In genomic region chr5:117890871-117891270, GRCm38 (mm10) we compare ENCODE assay signal across 21 mouse cellular contexts.
DNase-seq lines count a peak whose midpoint lies in the region; ATAC-seq and TF ChIP-seq lines count a peak whose summit lies in the region.
"Had no signal": no experiment of that assay in that cellular context is flagged by ENCODE, and none has a peak within 500 bp of the region (broad histone marks: within the 10 kb centered on the region; RNA-seq: fewer than 3 reads in every experiment).

No protein-coding gene starts in this region.

- H3K9me3 ChIP-seq in liver, postnatal 0 days (ENCODE audit: low read length), result no peaks in the 10 kb centered on the region
- H3K9me3 ChIP-seq in E14TG2a.4 (ENCODE audit: low read length), result no peaks in the 10 kb centered on the region
- H3K9me3 ChIP-seq in neural tube, embryonic 15.5 days (replicated peaks), result no peaks in the 10 kb centered on the region
- H3K9me3 ChIP-seq: embryonic facial prominence, embryonic 13.5 days; forebrain, embryonic 12.5 days; heart, embryonic 12.5 days; hindbrain, embryonic 10.5 days had no signal

- no peak for ATAC-seq in liver, postnatal 0 days
- no peak for ATAC-seq in neural tube, embryonic 15.5 days (ENCODE audit: low FRiP score)
- ATAC-seq: activated CD4-positive, CD25-positive, alpha-beta regulatory T cell, adult 4 months; forebrain, postnatal 0 days had no signal

- H3K27me3 ChIP-seq in liver, postnatal 0 days (ENCODE audit: insufficient read depth, low read length), result no peaks in the 10 kb centered on the region
- H3K27me3 ChIP-seq in E14TG2a.4 (ENCODE audit: insufficient read depth, low read length), result no peaks in the 10 kb centered on the region; the same call in 1 of the 2 replicates
- no peaks in the 10 kb centered on the region for H3K27me3 ChIP-seq in neural tube, embryonic 15.5 days (replicated peaks)
- H3K27me3 ChIP-seq: CH12.LX; embryonic facial prominence, embryonic 13.5 days; heart, embryonic 12.5 days had no signal

- no peak for TF ChIP-seq CTCF in liver, postnatal 0 days (IDR thresholded peaks at IDR 0.05; ENCODE audit: low read depth)
- no peak for TF ChIP-seq CTCF in E14TG2a.4 (conservative IDR thresholded peaks at IDR 0.05; ENCODE audit: low read length)
- TF ChIP-seq CTCF in olfactory bulb, adult 2 months (IDR thresholded peaks at IDR 0.05; ENCODE audit: insufficient read depth, low read depth, low read length), result no peak

- 0 out of 2 replicates have a peak overlapping the region, but pooled peaks have one; percentile 5 for H3K27ac ChIP-seq in liver, postnatal 0 days (ENCODE audit: low read depth)
- H3K27ac ChIP-seq in olfactory bulb, adult 2 months (ENCODE audit: insufficient read depth, low read depth, low read length), result 0 out of 2 replicates have a peak overlapping the region, but pooled peaks have one; percentile 27
- no peak overlapping the region for H3K27ac ChIP-seq in neural tube, embryonic 15.5 days (replicated peaks)
- H3K27ac ChIP-seq: embryonic facial prominence, embryonic 13.5 days; forebrain, embryonic 12.5 days; hindbrain, embryonic 10.5 days; hindbrain, embryonic 14.5 days had no signal

- no peak overlapping the region for H3K4me3 ChIP-seq in liver, postnatal 0 days (ENCODE audit: low read depth, low read length)
- 0 out of 2 replicates have a peak overlapping the region, but pooled peaks have one; percentile 5 for H3K4me3 ChIP-seq in E14TG2a.4 (replicated peaks; ENCODE audit: low read length)
- no peak overlapping the region for H3K4me3 ChIP-seq in olfactory bulb, adult 2 months (ENCODE audit: insufficient read depth, low read depth, low read length)
- H3K4me3 ChIP-seq in neural tube, embryonic 15.5 days (replicated peaks), result no peak overlapping the region
- H3K4me3 ChIP-seq: embryonic facial prominence, embryonic 13.5 days; forebrain, embryonic 12.5 days; heart, embryonic 12.5 days; hindbrain, embryonic 10.5 days had no signal

- TF ChIP-seq EP300 in liver, postnatal 0 days (IDR thresholded peaks at IDR 0.05; ENCODE audit: low read depth), result no peak

- no peak for DNase-seq in liver, postnatal 0 days
- DNase-seq in liver, result no peak
- peak; percentile 74 for DNase-seq in R1 (ENCODE audit: low read depth, low spot score)
- DNase-seq in c-Kit-positive CD71-positive TER-119-positive erythroid progenitor cells, embryonic 14.5 days (ENCODE audit: low spot score), result no peak
- DNase-seq: adrenal gland, postnatal 14 days; cerebellum, adult 11 months; cerebellum, adult 9-10 months; cerebellum, postnatal 36 days; forebrain, postnatal 0 days; gastrocnemius, postnatal 25 days had no signal

- no peaks in the 10 kb centered on the region for H3K36me3 ChIP-seq in liver, postnatal 0 days (replicated peaks; ENCODE audit: insufficient read depth, low read length)
- no peaks in the 10 kb centered on the region for H3K36me3 ChIP-seq in E14TG2a.4 (ENCODE audit: insufficient read depth, low read length)
- no peaks in the 10 kb centered on the region for H3K36me3 ChIP-seq in neural tube, embryonic 15.5 days
- H3K36me3 ChIP-seq: embryonic facial prominence, embryonic 13.5 days; forebrain, embryonic 12.5 days; G1E; heart, embryonic 12.5 days; hindbrain, embryonic 10.5 days had no signal

- H3K9ac ChIP-seq in liver, postnatal 0 days (replicated peaks), result no peak overlapping the region
- H3K9ac ChIP-seq in neural tube, embryonic 15.5 days (replicated peaks), result no peak overlapping the region
- H3K9ac ChIP-seq: embryonic facial prominence, embryonic 13.5 days; forebrain, embryonic 12.5 days; forebrain, postnatal 0 days; heart, embryonic 12.5 days; hindbrain, embryonic 14.5 days had no signal

- TF ChIP-seq POLR2A in olfactory bulb, adult 2 months (IDR thresholded peaks at IDR 0.05; ENCODE audit: insufficient read depth, low read depth, low read length), result no peak

- no peak overlapping the region for H3K4me2 ChIP-seq in liver, postnatal 0 days (ENCODE audit: low read depth, low read length)
- no peak overlapping the region for H3K4me2 ChIP-seq in neural tube, embryonic 15.5 days
- H3K4me2 ChIP-seq: embryonic facial prominence, embryonic 13.5 days; forebrain, embryonic 12.5 days; heart, embryonic 12.5 days; hindbrain, embryonic 14.5 days had no signal

- no peaks in the 10 kb centered on the region for H3K4me1 ChIP-seq in liver, postnatal 0 days (ENCODE audit: insufficient read depth)
- H3K4me1 ChIP-seq in E14TG2a.4 (replicated peaks; ENCODE audit: low read depth, low read length), result peaks cover 70% of the 10 kb centered on the region
- peaks cover 27% of the 10 kb centered on the region for H3K4me1 ChIP-seq in olfactory bulb, adult 2 months (ENCODE audit: control insufficient read depth, insufficient read depth, low read length)
- no peaks in the 10 kb centered on the region for H3K4me1 ChIP-seq in neural tube, embryonic 15.5 days
- H3K4me1 ChIP-seq: forebrain, embryonic 12.5 days had no signal

- 53% methylated on average over 8 of the region's 8 CpGs for WGBS in liver, postnatal 0 days (ENCODE audit: insufficient replicate concordance)
- 52% methylated on average over 8 of the region's 8 CpGs for WGBS in olfactory bulb, adult 2 months
- 84% methylated on average over 8 of the region's 8 CpGs for WGBS in neural tube, embryonic 15.5 days
